Mouse (Mus musculus) neutrophil, adult 5-6 weeks (primary cell): Measurements from ENCODE around the gene Phka2. TPM values are rescaled to one million over a fixed set of nuclear protein-coding genes. Genes with fewer than 3 reads are reported as not detected.

Source experiments
- ATAC-seq: fragments of 151-379, 151-347 bp; 2 replicates; pipeline ENCODE4 v1.8.0; 2017; ENCODE audit warnings: mild to moderate bottlenecking, moderate TSS enrichment; ENCODE audit not compliant: insufficient number of reproducible peaks, poor library complexity, low FRiP score, severe bottlenecking; ENCODE audit errors: extremely low read depth
- total RNA-seq: library from RNA; stranded (forward); fragments of 200-1000 nt; gene quantifications from 2 replicates; pipeline ENCODE4 v1.2.3, GENCODE M21; 2017

Phka2 gene
- total RNA-seq, result 21.2 and 24.4 TPM in 2 replicates

GRCm38 (mm10) chrX:160502048-160503041, at the start of gene Phka2:
Gene Phka2, plus strand, starts transcription at chrX:160502166.
- peak; percentile 96 for ATAC-seq

GRCm38 (mm10) chrX:160455686-160456085, 46.3 kb upstream of the Phka2 start:
- no peak for ATAC-seq

- no peak for ATAC-seq
Measured at GRCm38 (mm10) chrX:160471257-160471786, 30.6 kb upstream of the Phka2 start.

- no peak for ATAC-seq
Measured at GRCm38 (mm10) chrX:160489784-160490183, 12.2 kb upstream of the Phka2 start.

- no peak for ATAC-seq
Measured at GRCm38 (mm10) chrX:160494333-160494732, 7.6 kb upstream of the Phka2 start.

- no peak for ATAC-seq
Measured at GRCm38 (mm10) chrX:160494921-160495320, 7.0 kb upstream of the Phka2 start.

GRCm38 (mm10) chrX:160496473-160496872, 5.5 kb upstream of the Phka2 start:
- no peak for ATAC-seq

GRCm38 (mm10) chrX:160501095-160501494, 871 bp upstream of the Phka2 start:
- ATAC-seq, result no peak

GRCm38 (mm10) chrX:160501687-160502047, 299 bp upstream of the Phka2 start:
- ATAC-seq, result peak; percentile 53

- no peak for ATAC-seq
Measured at GRCm38 (mm10) chrX:160509046-160509445, 7.1 kb downstream of the Phka2 start.

- no peak for ATAC-seq
Measured at GRCm38 (mm10) chrX:160510197-160510596, 8.2 kb downstream of the Phka2 start.

- no peak for ATAC-seq
Measured at GRCm38 (mm10) chrX:160516027-160516426, 14.1 kb downstream of the Phka2 start.

- no peak for ATAC-seq
Measured at GRCm38 (mm10) chrX:160542772-160543171, 40.8 kb downstream of the Phka2 start.

GRCm38 (mm10) chrX:160548875-160549274, 46.9 kb downstream of the Phka2 start:
- ATAC-seq, result no peak

GRCm38 (mm10) chrX:160552066-160552465, 50.1 kb downstream of the Phka2 start:
- ATAC-seq, result no peak

GRCm38 (mm10) chrX:160583589-160583988, 81.6 kb downstream of the Phka2 start:
- no peak for ATAC-seq

GRCm38 (mm10) chrX:160584148-160584838, 82.3 kb downstream of the Phka2 start:
- no peak for ATAC-seq

GRCm38 (mm10) chrX:160585110-160585509, 83.1 kb downstream of the Phka2 start:
- ATAC-seq, result no peak

GRCm38 (mm10) chrX:160588523-160588922, 86.6 kb downstream of the Phka2 start:
- ATAC-seq, result no peak

- no peak for ATAC-seq
Measured at GRCm38 (mm10) chrX:160590147-160590546, 88.2 kb downstream of the Phka2 start.
